Mouse (Mus musculus) fibroblast of lung, adult 2 months (primary cell): ENCODE results near the gene Vstm2b.

ENCODE experiments used
- DNase-seq: peaks from one replicate; pipeline ENCODE4 v3.0.0-alpha.2; 2011; ENCODE audit warnings: low read depth

Vstm2b gene

GRCm38 (mm10) chr7:40898096-40898710 is at the start of gene Vstm2b:
Gene Vstm2b (plus strand): TSS chr7:40898328.
- no peak for DNase-seq

DNA sequence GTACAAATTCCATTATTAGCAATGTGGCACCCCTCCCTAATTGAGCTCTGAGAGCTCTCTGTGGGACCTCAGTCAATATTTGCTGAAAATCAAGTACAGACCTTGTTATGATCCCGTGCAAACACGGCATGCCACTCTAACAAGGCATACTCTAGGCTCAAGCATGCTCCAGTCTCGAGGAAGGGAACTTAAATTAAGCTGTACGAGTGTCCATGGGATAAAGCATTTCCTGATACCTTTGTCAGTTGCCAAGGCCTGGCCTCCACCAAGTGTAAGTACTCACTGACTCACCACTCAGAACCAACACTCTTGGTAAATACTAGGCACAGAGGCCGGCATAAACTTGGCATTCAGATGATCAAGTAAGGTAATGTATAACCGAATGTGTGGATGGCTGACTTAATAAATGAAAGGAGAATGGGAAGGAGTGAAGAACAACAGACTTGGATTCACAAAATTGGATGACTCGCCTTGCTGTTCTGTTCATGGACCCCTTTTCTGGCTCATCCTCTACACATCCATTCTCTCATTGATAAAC is 42.0 kb upstream of the Vstm2b start:
- no peak for DNase-seq

- no peak for DNase-seq
Observed at GRCm38 (mm10) chr7:40873380-40873990, 24.6 kb upstream of the Vstm2b start.

- no peak for DNase-seq
Observed at GRCm38 (mm10) chr7:40884855-40885489, 13.2 kb upstream of the Vstm2b start.

- no peak for DNase-seq
Observed at GRCm38 (mm10) chr7:40888358-40888757, 9.8 kb upstream of the Vstm2b start.

DNA sequence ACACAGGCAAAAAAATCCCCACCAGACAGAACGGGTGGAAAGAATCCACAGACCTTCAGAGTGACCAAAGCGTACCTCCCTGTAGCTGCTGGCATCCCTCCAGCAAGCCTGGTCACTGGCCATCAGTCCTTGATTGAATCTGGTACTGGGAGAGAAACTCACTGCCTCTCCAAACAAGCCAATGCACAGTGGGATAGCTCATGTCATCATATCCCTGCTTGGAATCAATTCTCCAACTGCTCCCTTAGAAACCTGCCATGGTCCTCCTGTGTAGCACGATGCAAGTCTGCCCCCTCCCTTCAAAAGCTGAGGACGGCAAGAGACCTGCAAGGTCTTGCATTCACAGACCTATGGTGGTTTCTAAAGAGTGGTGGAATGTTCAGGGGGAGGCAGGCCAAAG is 1.2 kb upstream of the Vstm2b start:
- DNase-seq: no peak

- DNase-seq: no peak
Observed at GRCm38 (mm10) chr7:40898711-40899375, 715 bp downstream of the Vstm2b start.

DNA sequence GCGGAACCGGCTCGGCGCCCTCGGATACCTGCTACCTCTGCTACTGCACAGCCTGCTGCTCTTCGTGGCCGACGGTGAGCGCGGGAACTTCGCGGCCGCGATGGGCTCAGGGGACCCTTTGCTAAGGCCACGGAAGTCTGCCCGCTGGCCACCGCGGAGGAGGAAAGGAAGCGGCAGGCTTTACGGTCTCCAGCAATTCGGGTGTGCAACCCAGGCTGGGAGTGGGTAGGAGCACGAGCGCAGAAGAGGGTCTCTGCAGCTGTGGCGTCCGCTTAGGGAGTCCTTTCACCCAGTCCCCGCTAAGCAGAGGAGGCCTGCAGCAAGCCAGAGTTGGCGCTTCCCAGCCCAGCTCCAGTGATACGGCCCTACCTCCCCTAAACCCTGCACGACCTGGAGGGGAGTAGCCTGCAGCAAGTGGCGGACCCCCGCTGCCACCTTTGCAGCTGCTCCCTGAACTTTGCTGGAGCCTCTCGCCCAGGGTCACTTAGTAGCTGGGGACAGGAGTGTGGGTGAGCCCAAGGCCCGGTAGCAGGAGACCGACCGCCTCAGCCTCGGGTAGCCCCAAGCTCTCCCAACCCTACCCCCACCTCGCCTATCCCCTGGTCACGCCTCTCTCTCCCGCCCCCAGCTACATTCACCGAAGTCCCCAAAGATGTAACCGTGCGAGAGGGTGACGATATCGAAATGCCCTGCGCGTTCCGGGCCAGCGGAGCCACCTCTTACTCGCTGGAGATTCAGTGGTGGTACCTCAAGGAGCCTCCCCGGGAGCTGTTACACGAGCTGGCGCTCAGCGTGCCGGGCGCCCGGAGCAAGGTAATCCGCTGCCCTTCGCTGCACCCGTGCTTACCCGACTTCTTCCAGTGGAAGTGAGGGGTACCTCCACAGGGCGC is 1.5 kb downstream of the Vstm2b start:
- no peak for DNase-seq

DNA sequence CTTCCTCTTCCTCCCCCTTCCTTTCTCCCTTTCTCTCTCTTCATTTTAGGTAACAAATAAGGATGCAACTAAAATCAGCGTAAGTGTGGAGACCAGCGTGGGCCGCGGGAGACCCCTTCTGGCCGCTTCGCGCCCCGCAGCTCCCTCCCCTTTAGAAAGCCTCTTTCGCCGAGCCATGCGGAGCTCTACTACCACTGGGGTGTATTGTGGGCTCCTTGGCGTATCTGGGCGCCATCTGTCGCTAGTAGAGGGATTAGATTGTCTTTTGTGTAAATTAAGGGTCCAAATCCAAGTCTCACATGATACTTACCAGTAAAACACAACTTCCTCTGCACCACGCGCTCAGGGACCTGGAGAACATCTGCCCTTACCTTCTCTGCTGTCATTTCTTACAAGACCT is 3.1 kb downstream of the Vstm2b start:
- DNase-seq: no peak

DNA sequence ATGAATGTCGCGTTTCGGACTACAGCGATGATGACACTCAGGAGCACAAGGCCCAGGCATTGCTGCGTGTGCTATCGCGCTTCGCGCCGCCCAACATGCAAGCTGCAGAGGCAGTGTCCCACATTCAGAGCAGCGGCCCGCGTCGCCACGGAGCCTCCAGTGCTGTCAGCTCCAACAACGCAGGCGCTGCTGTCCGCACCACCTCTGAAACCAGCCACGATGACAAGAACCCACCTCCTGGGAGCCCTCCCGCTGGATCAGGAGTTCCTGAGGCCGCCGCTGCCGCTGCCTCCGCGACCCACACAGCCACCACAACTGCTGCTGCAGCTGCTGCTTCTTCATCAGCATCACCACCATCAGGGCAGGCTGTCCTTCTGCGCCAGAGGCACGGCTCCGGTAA is 4.4 kb downstream of the Vstm2b start:
- no peak for DNase-seq

- DNase-seq: no peak
Observed at GRCm38 (mm10) chr7:40906484-40906883, 8.4 kb downstream of the Vstm2b start.

DNA sequence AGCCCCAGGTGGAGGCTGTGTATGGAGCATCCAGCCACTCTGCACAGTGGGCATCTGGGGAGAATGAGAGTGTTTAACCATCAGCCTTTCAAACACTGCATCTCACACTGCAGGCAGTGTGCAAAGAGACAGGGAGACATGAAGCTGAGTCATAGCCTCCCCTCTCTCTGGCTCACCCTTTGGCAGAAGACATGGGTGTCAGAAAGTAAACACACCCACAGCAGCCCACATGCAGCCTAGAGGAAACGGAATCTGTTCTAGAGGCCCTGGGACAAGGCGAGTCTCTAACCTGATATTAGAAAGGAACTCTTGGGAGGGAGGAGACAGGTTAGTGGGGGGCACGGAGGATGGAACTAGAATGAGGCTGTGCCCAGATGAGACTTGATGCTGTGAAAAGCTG is 18.6 kb downstream of the Vstm2b start:
- no peak for DNase-seq

DNA sequence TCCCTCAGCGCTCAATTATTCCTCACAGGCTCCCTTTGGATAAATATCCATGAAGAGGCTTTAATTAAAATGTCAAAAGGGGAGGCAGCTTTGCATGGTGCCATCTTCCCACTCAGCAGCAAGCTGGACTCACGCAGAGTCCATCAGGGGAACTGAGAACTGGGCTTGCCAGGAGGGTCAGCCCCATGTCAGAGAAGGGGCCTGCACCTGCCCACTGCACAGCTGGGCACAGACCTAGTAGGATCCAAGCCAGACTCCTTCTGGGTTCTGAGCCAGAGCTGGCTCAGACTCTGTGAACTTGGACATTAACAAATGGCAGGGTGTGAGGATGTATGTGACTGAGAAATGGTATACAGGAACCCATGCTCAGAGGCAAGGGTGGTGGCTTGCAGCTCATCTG is 22.0 kb downstream of the Vstm2b start:
- no peak for DNase-seq

DNA sequence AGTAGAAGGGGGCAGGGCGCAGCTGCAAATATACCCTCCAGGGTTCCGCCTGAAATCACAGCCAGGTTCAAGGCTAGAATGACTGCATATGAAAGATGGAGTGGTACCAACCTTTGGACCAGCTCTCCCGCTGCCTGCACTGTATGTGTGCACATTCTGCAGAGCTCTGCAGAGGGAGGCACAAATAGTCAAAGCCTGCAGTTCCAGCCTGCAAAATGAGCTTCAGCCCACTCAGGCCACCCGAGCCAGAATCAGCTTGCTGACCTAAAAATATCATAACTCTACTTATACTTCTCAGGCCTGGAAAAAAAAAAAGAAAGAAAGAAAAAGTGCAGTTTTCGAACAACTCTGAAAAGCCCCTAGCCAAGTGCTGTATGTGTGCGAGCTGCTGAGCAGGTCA is 23.2 kb downstream of the Vstm2b start:
- DNase-seq: no peak

DNA sequence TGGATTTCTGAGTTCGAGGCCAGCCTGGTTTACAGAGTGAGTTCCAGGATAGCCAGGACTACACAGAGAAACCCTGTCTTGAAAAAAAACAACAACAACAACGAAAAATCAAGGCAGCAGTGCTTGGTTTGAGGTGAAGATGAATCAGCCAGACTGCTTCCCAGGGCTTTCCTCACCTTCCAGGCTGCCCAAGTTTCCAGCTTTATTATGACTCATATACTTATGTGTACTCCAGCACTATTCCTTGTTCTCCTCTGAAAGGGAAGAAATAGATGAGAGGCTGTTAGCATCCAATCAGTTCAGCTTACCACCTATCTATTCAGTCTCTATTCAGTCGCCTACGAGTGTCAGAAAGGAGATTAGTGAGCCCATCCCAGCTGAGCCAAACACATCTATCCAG is 24.7 kb downstream of the Vstm2b start:
- DNase-seq: no peak

DNA sequence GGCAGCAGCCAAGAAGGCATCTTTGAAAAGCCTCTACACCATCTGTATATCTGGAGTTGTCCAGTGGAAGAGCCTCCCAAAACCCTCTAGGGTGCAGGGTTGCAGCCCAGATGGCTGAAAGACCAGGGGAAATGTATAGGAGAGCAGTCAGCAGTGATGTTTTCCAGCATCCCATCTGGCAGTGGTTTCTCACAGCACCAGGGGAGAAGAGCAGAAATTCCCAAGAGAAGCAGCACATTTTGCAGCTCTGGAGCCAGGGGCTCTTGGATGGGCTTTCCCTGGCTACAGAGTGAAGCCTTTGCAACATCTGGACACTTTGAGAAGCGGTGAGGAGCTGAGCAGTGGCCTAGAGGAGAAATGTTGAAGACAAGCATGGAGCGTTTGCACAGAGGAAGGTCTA is 30.3 kb downstream of the Vstm2b start:
- no peak for DNase-seq

- DNase-seq: no peak
Observed at GRCm38 (mm10) chr7:40936617-40937212, 38.6 kb downstream of the Vstm2b start.

- DNase-seq: no peak
Observed at GRCm38 (mm10) chr7:40939371-40939770, 41.2 kb downstream of the Vstm2b start.

DNA sequence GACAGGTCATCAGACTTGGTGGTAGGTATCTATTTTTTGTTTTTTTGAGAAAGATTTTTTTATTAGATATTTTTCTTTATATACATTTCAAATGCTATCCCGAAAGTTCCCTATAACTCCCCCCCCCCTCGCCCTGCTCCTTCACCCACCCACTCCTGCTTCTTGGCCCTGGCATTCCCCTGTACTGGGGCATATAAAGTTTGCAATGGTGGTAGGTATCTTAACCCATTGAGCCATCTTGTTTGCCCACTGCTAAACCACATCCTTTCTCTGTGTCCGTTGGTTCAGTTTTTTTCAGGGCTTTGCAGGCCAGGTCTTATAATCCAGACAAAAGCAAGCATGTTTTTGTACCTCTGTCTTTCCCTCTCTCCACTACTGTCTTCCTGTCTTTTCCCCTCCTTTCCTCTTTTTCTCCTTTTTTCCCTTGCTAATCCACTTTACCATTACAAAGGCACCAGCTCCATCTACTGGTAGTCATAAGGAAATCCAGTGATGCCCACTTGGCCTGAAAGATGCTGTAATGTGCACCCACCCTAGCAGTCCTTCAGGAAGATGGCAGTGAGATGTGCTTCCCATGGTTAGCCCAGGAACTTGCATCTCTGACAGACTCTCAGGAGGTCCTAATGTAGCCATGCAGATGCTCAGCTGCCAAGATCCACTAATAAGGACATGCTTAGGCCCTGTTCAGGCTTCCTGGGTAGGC is 44.3 kb downstream of the Vstm2b start:
- DNase-seq: no peak
